Mouse (Mus musculus) A20 (cell line): Measurements from ENCODE around the gene Atrip.

ENCODE experiments used
- DNase-seq: peaks from one replicate; pipeline ENCODE4 v3.0.0-alpha.2; 2011; ENCODE audit warnings: low read depth, low spot score

The Atrip gene

GRCm38 (mm10) chr9:109038086-109038895 is 35.6 kb downstream of the Atrip start, which contains the start of gene Shisa5:
Gene Shisa5, plus strand, starts transcription at chr9:109038565.
- DNase-seq: peak; percentile 63

GRCm38 (mm10) chr9:109032435-109032834 is 41.5 kb downstream of the Atrip start:
- DNase-seq: no peak

- no peak for DNase-seq
These were observed 42.2 kb downstream of the Atrip start for GRCm38 (mm10) chr9:109031686-109032085.

- DNase-seq: no peak
These were observed 42.9 kb downstream of the Atrip start for GRCm38 (mm10) chr9:109031001-109031400.

GRCm38 (mm10) chr9:109030312-109030711 is 43.6 kb downstream of the Atrip start:
- DNase-seq: no peak

GRCm38 (mm10) chr9:109028919-109029318 is 45.0 kb downstream of the Atrip start:
- no peak for DNase-seq

GRCm38 (mm10) chr9:109028421-109028820 is 45.5 kb downstream of the Atrip start:
- no peak for DNase-seq

- no peak for DNase-seq
These were observed 46.4 kb downstream of the Atrip start for GRCm38 (mm10) chr9:109027521-109027920.

- no peak for DNase-seq
These were observed 50.8 kb downstream of the Atrip start for GRCm38 (mm10) chr9:109022866-109023685.

- no peak for DNase-seq
These were observed 52.5 kb downstream of the Atrip start for GRCm38 (mm10) chr9:109021428-109021827.

GRCm38 (mm10) chr9:109016973-109017604 is 56.8 kb downstream of the Atrip start:
- DNase-seq: no peak

- no peak for DNase-seq
These were observed 58.5 kb downstream of the Atrip start for GRCm38 (mm10) chr9:109015397-109015796.

GRCm38 (mm10) chr9:109010316-109010690 is 63.6 kb downstream of the Atrip start:
- DNase-seq: no peak

- DNase-seq: no peak
These were observed 64.1 kb downstream of the Atrip start for GRCm38 (mm10) chr9:109009636-109010315.

GRCm38 (mm10) chr9:109008994-109009635 is 64.8 kb downstream of the Atrip start:
- no peak for DNase-seq

- DNase-seq: no peak
These were observed 65.8 kb downstream of the Atrip start for GRCm38 (mm10) chr9:109008081-109008480.
